Mouse (Mus musculus) embryonic facial prominence, embryonic 13.5 days (tissue): Measurements from ENCODE around the gene Ube2d2b. TPM values are rescaled to one million over a fixed set of nuclear protein-coding genes. Genes with fewer than 3 reads are reported as not detected.

Source experiments
- ATAC-seq: fragments of 200-750 bp; cut with Nextera tagmentation; 2 replicates; pipeline ENCODE4 v1.8.0; 2017; ENCODE audit warnings: low read depth; ENCODE audit not compliant: insufficient number of reproducible peaks, insufficient read depth, low FRiP score, low TSS enrichment
- H3K27ac ChIP-seq: fragments of 300-500 bp; sonication (generic); 2 replicates; pipeline ENCODE4 v1.5.1; 2015; ENCODE audit warnings: moderate library complexity, mild to moderate bottlenecking, inconsistent platforms
- H3K27me3 ChIP-seq: fragments of 300-500 bp; sonication (generic); 2 replicates; pipeline ENCODE4 v1.6.1; 2015; ENCODE audit warnings: mild to moderate bottlenecking, inconsistent platforms
- H3K36me3 ChIP-seq: fragments of 300-500 bp; sonication (generic); 2 replicates; pipeline ENCODE4 v1.6.1; 2015; ENCODE audit warnings: mild to moderate bottlenecking, inconsistent platforms
- H3K4me1 ChIP-seq: fragments of 300-500 bp; sonication (generic); 2 replicates; pipeline ENCODE4 v1.6.1; 2015; ENCODE audit warnings: inconsistent platforms
- H3K4me2 ChIP-seq: fragments of 300-500 bp; sonication (generic); 2 replicates; pipeline ENCODE4 v1.6.1; 2015; ENCODE audit warnings: moderate library complexity, mild to moderate bottlenecking, inconsistent platforms
- H3K4me3 ChIP-seq: fragments of 300-500 bp; sonication (generic); 2 replicates; pipeline ENCODE4 v1.5.1; 2015; ENCODE audit warnings: mild to moderate bottlenecking, inconsistent platforms
- H3K9ac ChIP-seq: fragments of 300-500 bp; sonication (generic); 2 replicates; pipeline ENCODE4 v1.6.1; 2015; ENCODE audit warnings: mild to moderate bottlenecking, inconsistent platforms
- H3K9me3 ChIP-seq: fragments of 300-500 bp; sonication (generic); 2 replicates; pipeline ENCODE4 v1.6.1; 2016; ENCODE audit warnings: inconsistent platforms
- WGBS: fragments of 180-500 bp; shearing (Covaris S2); methylation state at CpG from one replicate; pipeline ENCODE4 v1.1.7; 2015; ENCODE audit warnings: mixed read lengths; 5-methylcytosine and 5-hydroxymethylcytosine counted together
- polyA plus RNA-seq: library from polyadenylated mRNA; unstranded; fragments of >200 nt; fragmentation: Nextera tagmentation; extraction: Ambion mirVana; gene quantifications from 2 replicates; pipeline ENCODE4 v1.2.1, GENCODE M21; 2015

The Ube2d2b gene
- polyA plus RNA-seq, 1 experiment from 2014 or later, result 0.20 TPM

DNA sequence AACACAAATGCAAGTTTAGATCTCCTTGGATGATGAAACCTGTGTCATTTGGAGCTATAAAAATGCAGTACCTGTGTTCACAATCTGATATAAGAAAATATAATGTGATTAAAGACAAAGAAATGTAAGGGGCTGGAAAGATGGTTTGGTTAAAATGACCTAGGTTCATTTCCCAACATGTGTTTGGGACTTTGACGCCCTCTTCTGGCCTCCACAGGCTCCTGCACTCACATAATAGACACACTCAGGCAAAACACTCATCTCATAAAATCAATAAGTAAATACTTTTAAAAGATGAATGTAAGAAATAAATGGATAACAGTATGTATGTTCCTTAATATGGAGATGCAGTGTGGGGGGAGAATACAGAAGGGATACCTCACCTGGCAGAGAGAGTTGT lies 47.2 kb downstream of the Ube2d2b start:
- H3K27ac ChIP-seq, result no peak overlapping the region
- no peak overlapping the region for H3K4me2 ChIP-seq
- H3K36me3 ChIP-seq, result no peaks in the 10 kb centered on the region
- 68% methylated on average over 1 of the region's 1 CpGs for WGBS
- ATAC-seq, result no peak
- no peaks in the 10 kb centered on the region for H3K27me3 ChIP-seq
- H3K4me1 ChIP-seq, result no peaks in the 10 kb centered on the region
- no peak overlapping the region for H3K9ac ChIP-seq
- no peak overlapping the region for H3K4me3 ChIP-seq
- H3K9me3 ChIP-seq, result no peaks in the 10 kb centered on the region

DNA sequence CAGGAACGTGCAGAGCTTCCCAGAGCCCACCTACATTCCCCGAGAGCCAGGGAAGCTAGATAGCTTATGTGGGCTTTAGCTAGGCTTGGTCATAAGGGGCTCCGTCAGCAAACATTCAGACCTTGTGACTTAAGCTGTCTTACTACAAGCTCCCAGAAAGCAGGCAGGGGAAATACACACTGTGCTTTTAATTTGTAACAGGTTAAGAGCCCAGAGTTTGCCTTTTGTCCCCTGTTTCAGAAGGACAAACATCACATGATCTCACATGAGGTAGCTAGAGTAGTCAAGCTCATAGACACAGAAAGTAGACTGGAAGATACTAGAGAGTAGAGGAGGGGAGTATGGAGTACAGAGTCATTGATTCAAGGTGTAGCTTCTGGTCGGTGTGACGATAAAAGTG lies 50.8 kb downstream of the Ube2d2b start:
- ATAC-seq, result no peak
- Histone ChIP-seq H3K4me1 (no peaks in the 10 kb centered on the region), H3K27me3 (no peaks in the 10 kb centered on the region), H3K4me2 (no peak overlapping the region), H3K4me3 (no peak overlapping the region), H3K9ac (no peak overlapping the region), H3K36me3 (no peaks in the 10 kb centered on the region), H3K9me3 (no peaks in the 10 kb centered on the region), H3K27ac (no peak overlapping the region)
- 75% methylated on average over 5 of the region's 5 CpGs for WGBS

Other genes with a start within 250 kb of the Ube2d2b start
- 22.4 and 24.2 TPM in 2 replicates for gene Rpap2, start 232.7 kb upstream of the Ube2d2b start, polyA plus RNA-seq
- gene Glmn, start 232.2 kb upstream of the Ube2d2b start, polyA plus RNA-seq, result 36.7 and 39.2 TPM in 2 replicates
- not detected in 2 replicates for gene Gfi1, start 104.1 kb upstream of the Ube2d2b start, polyA plus RNA-seq
- gene Evi5, start 45.0 kb downstream of the Ube2d2b start, polyA plus RNA-seq, result 76.6 and 80.9 TPM in 2 replicates
- 76.6 and 81.0 TPM in 2 replicates for gene Rpl5, start 70.4 kb downstream of the Ube2d2b start, polyA plus RNA-seq
- 25.5 and 26.1 TPM in 2 replicates for gene Fam69a, start 157.0 kb downstream of the Ube2d2b start, polyA plus RNA-seq
- gene Mtf2, start 235.6 kb downstream of the Ube2d2b start, polyA plus RNA-seq, result 119 and 128 TPM in 2 replicates